Mouse (Mus musculus) hindbrain, embryonic 16.5 days (tissue): Measurements from ENCODE around the gene Glyr1. TPM values are rescaled to one million over a fixed set of nuclear protein-coding genes. Genes with fewer than 3 reads are reported as not detected.

Experiments
- ATAC-seq: fragments of 200-750 bp; cut with Nextera tagmentation; 2 replicates; pipeline ENCODE4 v1.8.0; 2017; ENCODE audit warnings: moderate TSS enrichment, moderate library complexity
- H3K27ac ChIP-seq: fragments of 300-500 bp; sonication (generic); 2 replicates; pipeline ENCODE4 v1.5.1; 2014; ENCODE audit warnings: low read depth, mild to moderate bottlenecking, control low read depth, low read length, moderate library complexity
- H3K27me3 ChIP-seq: fragments of 300-500 bp; sonication (generic); replicated peaks from 2 replicates; pipeline ENCODE4 v1.6.1; 2014; ENCODE audit warnings: low read length; ENCODE audit not compliant: control insufficient read depth, insufficient read depth
- H3K36me3 ChIP-seq: fragments of 300-500 bp; sonication (generic); 2 replicates; pipeline ENCODE4 v1.6.1; 2014; ENCODE audit warnings: mild to moderate bottlenecking, low read length, moderate library complexity, mixed read lengths; ENCODE audit not compliant: control insufficient read depth, insufficient read depth
- H3K4me1 ChIP-seq: fragments of 300-500 bp; sonication (generic); 2 replicates; pipeline ENCODE4 v1.6.1; 2014; ENCODE audit warnings: low read depth, low read length; ENCODE audit not compliant: control insufficient read depth, insufficient read depth
- H3K4me2 ChIP-seq: fragments of 300-500 bp; sonication (generic); 2 replicates; pipeline ENCODE4 v1.6.1; 2014; ENCODE audit warnings: mild to moderate bottlenecking, low read length, control low read depth, moderate library complexity
- H3K4me3 ChIP-seq: fragments of 300-500 bp; sonication (generic); 2 replicates; pipeline ENCODE4 v1.5.1; 2014; ENCODE audit warnings: mild to moderate bottlenecking, low read length, control low read depth, moderate library complexity
- H3K9ac ChIP-seq: fragments of 300-500 bp; sonication (generic); 2 replicates; pipeline ENCODE4 v1.6.1; 2014; ENCODE audit warnings: low read depth, mild to moderate bottlenecking, control low read depth, low read length, moderate library complexity
- H3K9me3 ChIP-seq: fragments of 300-500 bp; sonication (generic); 2 replicates; pipeline ENCODE4 v1.6.1; 2014; ENCODE audit warnings: mild to moderate bottlenecking, low read length, moderate library complexity; ENCODE audit not compliant: control insufficient read depth
- WGBS: fragments of 180-500 bp; shearing (Covaris S2); extraction: QIAGEN DNeasy Blood & Tissue Kit; methylation state at CpG from one replicate; pipeline ENCODE4 v1.1.7; 2014; 5-methylcytosine and 5-hydroxymethylcytosine counted together
- polyA plus RNA-seq: library from polyadenylated mRNA; unstranded; fragments of >200 nt; fragmentation: Nextera tagmentation; extraction: Ambion mirVana; gene quantifications from 2 replicates; pipeline ENCODE4 v1.2.1, GENCODE M21; 2015

The Glyr1 gene
- polyA plus RNA-seq, 1 experiment from 2014 or later, result 171 TPM

DNA sequence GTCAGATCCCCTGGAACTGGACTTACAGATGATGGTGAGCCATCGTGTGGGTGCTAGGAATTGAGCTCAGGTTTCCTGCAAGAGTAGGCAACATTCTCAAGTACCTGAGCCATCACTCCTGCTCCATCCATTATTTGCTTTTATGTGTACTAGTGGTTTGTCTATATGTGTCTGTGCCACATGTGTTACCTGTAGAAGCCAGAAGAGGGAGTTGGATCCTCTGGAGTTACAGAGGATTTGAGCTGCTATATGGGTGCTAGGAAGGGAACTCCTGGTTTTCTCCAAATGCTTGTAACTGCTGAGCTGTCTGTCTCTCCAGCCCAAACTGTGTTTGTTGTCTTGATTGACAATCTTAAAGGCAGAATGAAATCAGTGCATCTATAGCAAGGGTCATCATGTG is 8.5 kb upstream of the Glyr1 start:
- H3K36me3 ChIP-seq, result peaks cover 9% of the 10 kb centered on the region
- no peaks in the 10 kb centered on the region for H3K9me3 ChIP-seq
- no peak overlapping the region for H3K27ac ChIP-seq
- no peaks in the 10 kb centered on the region for H3K4me1 ChIP-seq
- no peak overlapping the region for H3K4me2 ChIP-seq
- ATAC-seq, result no peak
- H3K27me3 ChIP-seq, result no peaks in the 10 kb centered on the region
- H3K4me3 ChIP-seq, result no peak overlapping the region
- H3K9ac ChIP-seq, result no peak overlapping the region
- 94% methylated on average over 1 of the region's 1 CpGs for WGBS

DNA sequence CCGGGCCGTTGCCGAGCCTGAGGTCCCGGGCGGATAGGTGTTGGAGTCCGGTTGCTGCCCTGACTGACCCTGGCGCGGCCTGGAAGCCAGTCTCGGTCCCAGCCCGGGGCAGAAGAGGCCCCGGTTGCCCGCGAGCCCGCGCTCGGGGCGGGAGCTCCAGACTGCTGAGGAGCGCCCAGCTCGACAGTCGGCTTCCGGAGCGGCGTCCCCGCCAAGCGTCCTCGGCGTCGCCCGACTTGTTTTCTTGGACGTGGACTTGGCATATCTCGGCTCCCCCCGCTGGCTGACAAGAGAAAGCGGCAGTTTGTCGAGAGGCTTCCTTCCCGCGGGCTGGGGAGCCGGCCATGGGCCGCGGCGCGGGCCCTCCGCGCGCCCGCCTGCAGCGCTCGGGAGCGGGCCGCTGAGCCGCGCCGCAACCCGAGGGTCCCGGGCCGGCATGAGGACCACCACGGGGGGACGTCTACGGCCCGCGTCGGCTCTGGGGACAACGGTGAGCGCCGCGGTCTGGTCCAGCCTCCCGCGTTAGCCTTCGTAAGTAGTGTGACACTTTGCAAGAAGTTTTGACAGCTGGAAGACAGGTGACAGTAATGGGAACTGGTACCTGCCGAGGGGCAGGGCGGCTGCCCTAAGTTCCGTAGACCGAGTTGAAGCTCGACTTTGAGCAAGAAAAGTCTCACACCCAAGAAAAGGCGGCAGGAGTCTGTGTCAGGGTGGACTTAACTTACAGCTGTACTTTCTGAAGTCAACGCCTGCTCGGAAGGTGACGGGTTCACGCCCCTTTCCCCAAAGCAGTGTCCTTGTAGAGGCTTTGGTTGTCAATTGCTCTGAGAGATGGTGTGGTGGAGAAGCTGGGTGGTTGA is 818 bp upstream of the Glyr1 start:
- peak; percentile 83 for ATAC-seq
- WGBS, result under 1% methylated on average over 78 of the region's 78 CpGs
- H3K36me3 ChIP-seq, result peaks cover 11% of the 10 kb centered on the region
- H3K9ac ChIP-seq, result peak overlapping the region; percentile 74
- H3K9me3 ChIP-seq, result no peaks in the 10 kb centered on the region
- H3K4me1 ChIP-seq, result peaks cover 26% of the 10 kb centered on the region
- H3K4me2 ChIP-seq, result peak overlapping the region; percentile 62
- H3K4me3 ChIP-seq, result peak overlapping the region; percentile 94
- no peaks in the 10 kb centered on the region for H3K27me3 ChIP-seq
- H3K27ac ChIP-seq, result peak overlapping the region; percentile 91

GRCm38 (mm10) chr16:5049182-5049773 is 385 bp downstream of the Glyr1 start:
- Histone ChIP-seq H3K36me3 (peaks cover 13% of the 10 kb centered on the region), H3K4me3 (peak overlapping the region; percentile 94), H3K9ac (peak overlapping the region; percentile 81), H3K9me3 (no peaks in the 10 kb centered on the region), H3K27ac (peak overlapping the region; percentile 90), H3K4me2 (peak overlapping the region; percentile 89), H3K27me3 (no peaks in the 10 kb centered on the region), H3K4me1 (peaks cover 26% of the 10 kb centered on the region)
- under 1% methylated on average over 38 of the region's 38 CpGs for WGBS
- peak; percentile 65 for ATAC-seq

GRCm38 (mm10) chr16:5045322-5045721 is 4.3 kb downstream of the Glyr1 start:
- 96% methylated on average over 3 of the region's 3 CpGs for WGBS
- peaks cover 16% of the 10 kb centered on the region for H3K4me1 ChIP-seq
- H3K4me3 ChIP-seq, result no peak overlapping the region
- H3K36me3 ChIP-seq, result peaks cover 19% of the 10 kb centered on the region
- no peak overlapping the region for H3K27ac ChIP-seq
- no peak overlapping the region for H3K9ac ChIP-seq
- H3K4me2 ChIP-seq, result no peak overlapping the region
- H3K27me3 ChIP-seq, result no peaks in the 10 kb centered on the region
- no peak for ATAC-seq
- no peaks in the 10 kb centered on the region for H3K9me3 ChIP-seq

DNA sequence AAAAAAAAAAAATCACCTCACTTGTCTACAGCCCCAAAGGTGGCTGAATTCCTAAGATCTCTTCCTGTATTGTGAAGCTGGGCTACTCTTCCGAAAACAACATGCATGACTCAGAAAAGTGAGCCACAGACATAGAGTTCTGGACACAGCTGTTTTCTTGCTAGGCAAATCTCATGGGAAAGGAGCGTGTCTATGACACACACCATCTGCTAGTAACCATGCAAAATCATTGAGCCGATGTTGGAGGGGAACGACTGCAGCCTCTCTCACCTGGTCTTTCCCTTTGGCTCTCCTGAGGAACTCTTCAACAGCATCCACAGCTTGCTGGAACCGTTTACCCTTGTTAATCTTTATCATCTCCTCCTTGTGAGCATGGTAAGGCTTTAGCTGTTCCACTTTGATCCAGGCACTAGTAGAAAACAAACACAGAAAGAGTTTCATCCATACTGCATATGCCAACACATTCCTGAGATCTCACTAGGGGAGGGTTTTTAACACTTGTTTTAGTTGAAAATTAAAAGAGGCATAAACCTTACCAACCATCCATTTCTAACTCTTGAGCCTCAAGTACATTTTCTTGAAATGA is 12.9 kb downstream of the Glyr1 start:
- peaks cover 55% of the 10 kb centered on the region for H3K36me3 ChIP-seq
- no peaks in the 10 kb centered on the region for H3K27me3 ChIP-seq
- H3K4me3 ChIP-seq, result no peak overlapping the region
- no peak overlapping the region for H3K4me2 ChIP-seq
- no peak overlapping the region for H3K9ac ChIP-seq
- no peak overlapping the region for H3K27ac ChIP-seq
- H3K4me1 ChIP-seq, result no peaks in the 10 kb centered on the region
- WGBS, result 74% methylated on average over 5 of the region's 5 CpGs
- ATAC-seq, result no peak
- H3K9me3 ChIP-seq, result no peaks in the 10 kb centered on the region

DNA sequence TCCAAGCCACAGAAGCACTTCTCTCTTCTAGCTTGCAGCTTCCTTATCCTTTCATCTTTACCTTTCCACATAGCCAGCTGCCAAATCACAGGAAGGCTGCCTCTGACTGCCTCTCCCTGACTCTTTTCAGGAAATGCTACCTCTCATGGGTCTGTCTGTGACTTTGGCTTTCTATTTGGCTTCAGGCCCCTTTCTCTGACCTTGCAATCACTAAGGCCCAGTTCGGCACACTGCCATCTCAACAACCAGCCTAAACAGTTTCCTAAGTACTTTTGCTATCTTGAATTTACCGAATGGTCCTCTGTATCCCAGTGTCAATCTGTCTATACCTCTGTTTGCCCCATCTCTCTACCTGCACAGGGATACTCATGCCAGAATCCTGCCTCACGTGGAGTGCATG is 14.1 kb downstream of the Glyr1 start:
- H3K27me3 ChIP-seq, result no peaks in the 10 kb centered on the region
- H3K9me3 ChIP-seq, result no peaks in the 10 kb centered on the region
- H3K4me1 ChIP-seq, result no peaks in the 10 kb centered on the region
- no peak overlapping the region for H3K4me2 ChIP-seq
- no peak overlapping the region for H3K4me3 ChIP-seq
- H3K27ac ChIP-seq, result no peak overlapping the region
- ATAC-seq, result no peak
- H3K36me3 ChIP-seq, result peaks cover 60% of the 10 kb centered on the region
- 91% methylated on average over 3 of the region's 3 CpGs for WGBS
- H3K9ac ChIP-seq, result no peak overlapping the region

DNA sequence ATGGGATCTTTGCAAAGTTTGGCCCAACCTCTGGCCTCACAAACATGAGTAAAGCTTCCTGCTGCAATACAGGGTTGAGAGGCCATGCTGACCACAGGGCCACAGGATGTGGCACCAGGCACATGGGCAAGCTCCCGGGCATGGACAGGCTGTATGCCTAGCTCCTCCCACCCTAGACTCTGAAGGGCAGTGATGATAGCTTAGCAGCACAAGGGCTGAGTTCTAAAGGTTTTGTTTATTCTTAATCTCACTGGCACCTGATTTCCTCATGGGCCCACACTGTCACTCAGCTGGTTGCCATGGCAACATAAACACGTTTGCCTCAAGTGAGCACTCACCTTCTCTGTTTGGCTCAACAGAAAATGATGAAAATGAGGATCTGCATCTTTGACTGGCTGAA is 19.8 kb downstream of the Glyr1 start:
- H3K27me3 ChIP-seq, result no peaks in the 10 kb centered on the region
- no peak for ATAC-seq
- H3K4me1 ChIP-seq, result no peaks in the 10 kb centered on the region
- no peak overlapping the region for H3K9ac ChIP-seq
- no peaks in the 10 kb centered on the region for H3K9me3 ChIP-seq
- no peak overlapping the region for H3K4me2 ChIP-seq
- no peak overlapping the region for H3K4me3 ChIP-seq
- WGBS, result 66% methylated on average over 2 of the region's 2 CpGs
- H3K36me3 ChIP-seq, result peaks cover 75% of the 10 kb centered on the region
- no peak overlapping the region for H3K27ac ChIP-seq

GRCm38 (mm10) chr16:5024021-5024420 is 25.6 kb downstream of the Glyr1 start:
- H3K4me1 ChIP-seq, result no peaks in the 10 kb centered on the region
- no peak for ATAC-seq
- H3K9ac ChIP-seq, result no peak overlapping the region
- peaks cover 78% of the 10 kb centered on the region for H3K36me3 ChIP-seq
- H3K4me2 ChIP-seq, result no peak overlapping the region
- 97% methylated on average over 3 of the region's 3 CpGs for WGBS
- H3K27me3 ChIP-seq, result no peaks in the 10 kb centered on the region
- H3K27ac ChIP-seq, result no peak overlapping the region
- H3K9me3 ChIP-seq, result no peaks in the 10 kb centered on the region
- H3K4me3 ChIP-seq, result no peak overlapping the region

GRCm38 (mm10) chr16:5014578-5014977 is 35.1 kb downstream of the Glyr1 start:
- H3K36me3 ChIP-seq, result peaks cover 41% of the 10 kb centered on the region
- H3K9me3 ChIP-seq, result no peaks in the 10 kb centered on the region
- peaks cover 11% of the 10 kb centered on the region for H3K4me1 ChIP-seq
- H3K27me3 ChIP-seq, result no peaks in the 10 kb centered on the region
- no peak overlapping the region for H3K4me3 ChIP-seq
- 91% methylated on average over 4 of the region's 4 CpGs for WGBS
- H3K9ac ChIP-seq, result no peak overlapping the region
- H3K27ac ChIP-seq, result no peak overlapping the region
- no peak for ATAC-seq
- no peak overlapping the region for H3K4me2 ChIP-seq
